Mouse (Mus musculus): ENCODE measurements around the gene Tamm41. TPM values are rescaled to one million over a fixed set of nuclear protein-coding genes. Genes with fewer than 3 reads are reported as not detected.

Gene Tamm41
- polyA plus RNA-seq, 1 experiment from 2014 or later, result 48.5 TPM

- H3K36me3 ChIP-seq, result no peaks in the 10 kb centered on the region
- no peaks in the 10 kb centered on the region for H3K9me3 ChIP-seq
- peaks cover 45% of the 10 kb centered on the region for H3K4me1 ChIP-seq
- no peaks in the 10 kb centered on the region for H3K27me3 ChIP-seq
- peak overlapping the region; percentile 69 for H3K27ac ChIP-seq
- no peak overlapping the region for H3K9ac ChIP-seq
- H3K4me2 ChIP-seq, result no peak overlapping the region
- H3K4me3 ChIP-seq, result no peak overlapping the region
- 40% methylated on average over 5 of the region's 5 CpGs for WGBS
- ATAC-seq (ENCODE audit: insufficient number of reproducible peaks, low FRiP score, low TSS enrichment, low read depth), result no peak
These were observed 43.6 kb downstream of the Tamm41 start for GRCm38 (mm10) chr6:114994079-114994478.

GRCm38 (mm10) chr6:114993659-114994058, 44.0 kb downstream of the Tamm41 start:
- Histone ChIP-seq H3K4me3 (no peak overlapping the region), H3K27me3 (no peaks in the 10 kb centered on the region), H3K4me1 (peaks cover 49% of the 10 kb centered on the region), H3K27ac (peak overlapping the region; percentile 69), H3K4me2 (no peak overlapping the region), H3K9me3 (no peaks in the 10 kb centered on the region), H3K9ac (no peak overlapping the region), H3K36me3 (no peaks in the 10 kb centered on the region)
- WGBS, result 16% methylated on average over 8 of the region's 8 CpGs
- ATAC-seq (ENCODE audit: insufficient number of reproducible peaks, low FRiP score, low TSS enrichment, low read depth), result no peak

GRCm38 (mm10) chr6:114991909-114992308, 45.8 kb downstream of the Tamm41 start:
- ATAC-seq (ENCODE audit: insufficient number of reproducible peaks, low FRiP score, low TSS enrichment, low read depth), result no peak
- Histone ChIP-seq H3K9me3 (no peaks in the 10 kb centered on the region), H3K4me2 (no peak overlapping the region), H3K9ac (no peak overlapping the region), H3K36me3 (no peaks in the 10 kb centered on the region), H3K27me3 (no peaks in the 10 kb centered on the region), H3K4me1 (peaks cover 50% of the 10 kb centered on the region), H3K4me3 (no peak overlapping the region), H3K27ac (no peak overlapping the region)
- 62% methylated on average over 4 of the region's 4 CpGs for WGBS

GRCm38 (mm10) chr6:114988619-114988980, 49.1 kb downstream of the Tamm41 start:
- H3K4me1 ChIP-seq, result peaks cover 31% of the 10 kb centered on the region
- no peak; the same call in 1 of the 2 replicates for ATAC-seq (ENCODE audit: insufficient number of reproducible peaks, low FRiP score, low TSS enrichment, low read depth)
- no peaks in the 10 kb centered on the region for H3K36me3 ChIP-seq
- no peaks in the 10 kb centered on the region for H3K9me3 ChIP-seq
- WGBS, result 42% methylated on average over 3 of the region's 3 CpGs
- no peak overlapping the region for H3K4me3 ChIP-seq
- no peak overlapping the region for H3K4me2 ChIP-seq
- no peaks in the 10 kb centered on the region for H3K27me3 ChIP-seq
- no peak overlapping the region for H3K9ac ChIP-seq
- H3K27ac ChIP-seq, result peak overlapping the region; percentile 69

GRCm38 (mm10) chr6:114987966-114988618, 49.6 kb downstream of the Tamm41 start:
- Histone ChIP-seq H3K27me3 (no peaks in the 10 kb centered on the region), H3K9me3 (no peaks in the 10 kb centered on the region), H3K4me3 (no peak overlapping the region), H3K4me2 (no peak overlapping the region), H3K27ac (peak overlapping the region; percentile 69), H3K9ac (no peak overlapping the region), H3K4me1 (peaks cover 30% of the 10 kb centered on the region), H3K36me3 (no peaks in the 10 kb centered on the region)
- no peak; the same call in 1 of the 2 replicates for ATAC-seq (ENCODE audit: insufficient number of reproducible peaks, low FRiP score, low TSS enrichment, low read depth)
- 43% methylated on average over 6 of the region's 7 CpGs for WGBS

- H3K27me3 ChIP-seq, result no peaks in the 10 kb centered on the region
- no peak overlapping the region for H3K4me3 ChIP-seq
- H3K27ac ChIP-seq, result no peak overlapping the region
- no peaks in the 10 kb centered on the region for H3K9me3 ChIP-seq
- 72% methylated on average over 7 of the region's 7 CpGs for WGBS
- peaks cover 3% of the 10 kb centered on the region; the same call in 1 of the 2 replicates for H3K4me1 ChIP-seq
- ATAC-seq (ENCODE audit: insufficient number of reproducible peaks, low FRiP score, low TSS enrichment, low read depth), result no peak
- no peaks in the 10 kb centered on the region for H3K36me3 ChIP-seq
- H3K9ac ChIP-seq, result no peak overlapping the region
- no peak overlapping the region for H3K4me2 ChIP-seq
These were observed 55.0 kb downstream of the Tamm41 start for GRCm38 (mm10) chr6:114982671-114983070.

GRCm38 (mm10) chr6:114979715-114980114, 58.0 kb downstream of the Tamm41 start:
- Histone ChIP-seq H3K4me1 (0 out of 2 replicates have a peak, but pooled peaks cover 4% of the 10 kb centered on the region), H3K9me3 (no peaks in the 10 kb centered on the region), H3K9ac (no peak overlapping the region), H3K27ac (no peak overlapping the region), H3K4me2 (no peak overlapping the region), H3K27me3 (no peaks in the 10 kb centered on the region), H3K4me3 (no peak overlapping the region), H3K36me3 (no peaks in the 10 kb centered on the region)
- 67% methylated on average over 1 of the region's 1 CpGs for WGBS
- ATAC-seq (ENCODE audit: insufficient number of reproducible peaks, low FRiP score, low TSS enrichment, low read depth), result no peak

GRCm38 (mm10) chr6:114976915-114977419, 60.7 kb downstream of the Tamm41 start:
- Histone ChIP-seq H3K9ac (no peak overlapping the region), H3K27ac (peak overlapping the region; percentile 52), H3K4me2 (no peak overlapping the region), H3K9me3 (no peaks in the 10 kb centered on the region), H3K4me3 (no peak overlapping the region), H3K4me1 (0 out of 2 replicates have a peak, but pooled peaks cover 4% of the 10 kb centered on the region), H3K36me3 (no peaks in the 10 kb centered on the region), H3K27me3 (no peaks in the 10 kb centered on the region)
- no peak for ATAC-seq (ENCODE audit: insufficient number of reproducible peaks, low FRiP score, low TSS enrichment, low read depth)
- WGBS, result 48% methylated on average over 7 of the region's 7 CpGs

- H3K9ac ChIP-seq, result no peak overlapping the region
- no peak overlapping the region for H3K4me3 ChIP-seq
- H3K27me3 ChIP-seq, result no peaks in the 10 kb centered on the region
- H3K27ac ChIP-seq, result no peak overlapping the region
- no peaks in the 10 kb centered on the region for H3K36me3 ChIP-seq
- H3K9me3 ChIP-seq, result no peaks in the 10 kb centered on the region
- peaks cover 12% of the 10 kb centered on the region for H3K4me1 ChIP-seq
- ATAC-seq (ENCODE audit: insufficient number of reproducible peaks, low FRiP score, low TSS enrichment, low read depth), result no peak
- WGBS, result 78% methylated on average over 1 of the region's 1 CpGs
- H3K4me2 ChIP-seq, result no peak overlapping the region
These were observed 63.3 kb downstream of the Tamm41 start for GRCm38 (mm10) chr6:114974331-114974730.

GRCm38 (mm10) chr6:114972988-114973387, 64.7 kb downstream of the Tamm41 start:
- Histone ChIP-seq H3K9me3 (no peaks in the 10 kb centered on the region), H3K4me3 (no peak overlapping the region), H3K9ac (no peak overlapping the region), H3K4me1 (peaks cover 20% of the 10 kb centered on the region), H3K4me2 (no peak overlapping the region), H3K27ac (no peak overlapping the region), H3K36me3 (no peaks in the 10 kb centered on the region), H3K27me3 (no peaks in the 10 kb centered on the region)
- 79% methylated on average over 1 of the region's 1 CpGs for WGBS
- no peak for ATAC-seq (ENCODE audit: insufficient number of reproducible peaks, low FRiP score, low TSS enrichment, low read depth)

- Histone ChIP-seq H3K4me2 (no peak overlapping the region), H3K36me3 (no peaks in the 10 kb centered on the region), H3K9ac (no peak overlapping the region), H3K4me1 (peaks cover 18% of the 10 kb centered on the region), H3K27me3 (no peaks in the 10 kb centered on the region), H3K27ac (no peak overlapping the region), H3K9me3 (no peaks in the 10 kb centered on the region), H3K4me3 (no peak overlapping the region)
- ATAC-seq (ENCODE audit: insufficient number of reproducible peaks, low FRiP score, low TSS enrichment, low read depth), result no peak
- WGBS, result 75% methylated on average over 5 of the region's 5 CpGs
These were observed 66.8 kb downstream of the Tamm41 start for GRCm38 (mm10) chr6:114970895-114971294.

GRCm38 (mm10) chr6:114970386-114970785, 67.3 kb downstream of the Tamm41 start:
- Histone ChIP-seq H3K9me3 (no peaks in the 10 kb centered on the region), H3K9ac (no peak overlapping the region), H3K27ac (no peak overlapping the region), H3K4me1 (peaks cover 19% of the 10 kb centered on the region), H3K27me3 (no peaks in the 10 kb centered on the region), H3K4me3 (no peak overlapping the region), H3K4me2 (no peak overlapping the region), H3K36me3 (no peaks in the 10 kb centered on the region)
- no peak for ATAC-seq (ENCODE audit: insufficient number of reproducible peaks, low FRiP score, low TSS enrichment, low read depth)
- WGBS, result 13% methylated on average over 6 of the region's 6 CpGs
